Mouse (Mus musculus): ENCODE measurements around the gene Gm20877.
"Not testable (repeated sequence)": the region's sequence is repeated elsewhere in the genome, so short reads cannot be mapped to it uniquely, and the experiment has no call there.

The Gm20877 gene

GRCm38 (mm10) chrY:17093573-17093972 lies at the start of gene Gm20877:
Gm20877 (plus strand) TSS chrY:17093873.
- in situ Hi-C loops (cut with MboI; ENCODE audit: unreplicated experiment in 2 of 2) = not testable (repeated sequence)
